Mouse (Mus musculus) forebrain, embryonic 13.5 days (tissue): ENCODE data around the gene Nars2. TPM values are rescaled to one million over a fixed set of nuclear protein-coding genes. Genes with fewer than 3 reads are reported as not detected.
A peak's percentile ranks its signal among the peaks of the same experiment; 100 is the strongest.

Source experiments
- ATAC-seq: fragments of 200-750 bp; cut with Nextera tagmentation; 2 replicates; pipeline ENCODE4 v1.8.0; 2017
- H3K27ac ChIP-seq: fragments of 300-500 bp; sonication (generic); 2 replicates; pipeline ENCODE4 v1.5.1; 2015; ENCODE audit warnings: inconsistent platforms, mild to moderate bottlenecking, moderate library complexity
- H3K27me3 ChIP-seq: fragments of 300-500 bp; sonication (generic); 2 replicates; pipeline ENCODE4 v1.6.1; 2015; ENCODE audit warnings: mild to moderate bottlenecking, inconsistent platforms
- H3K36me3 ChIP-seq: fragments of 300-500 bp; sonication (generic); 2 replicates; pipeline ENCODE4 v1.6.1; 2015; ENCODE audit warnings: mild to moderate bottlenecking, inconsistent platforms; ENCODE audit not compliant: poor library complexity, severe bottlenecking
- H3K4me1 ChIP-seq: fragments of 300-500 bp; sonication (generic); 2 replicates; pipeline ENCODE4 v1.6.1; 2015; ENCODE audit warnings: inconsistent platforms
- H3K4me2 ChIP-seq: fragments of 300-500 bp; sonication (generic); 2 replicates; pipeline ENCODE4 v1.6.1; 2015; ENCODE audit warnings: inconsistent platforms, mild to moderate bottlenecking, moderate library complexity
- H3K4me3 ChIP-seq: fragments of 300-500 bp; sonication (generic); 2 replicates; pipeline ENCODE4 v1.5.1; 2015; ENCODE audit warnings: mild to moderate bottlenecking, inconsistent platforms
- H3K9ac ChIP-seq: fragments of 300-500 bp; sonication (generic); 2 replicates; pipeline ENCODE4 v1.6.1; 2015; ENCODE audit warnings: mild to moderate bottlenecking, inconsistent platforms
- H3K9me3 ChIP-seq: fragments of 300-500 bp; sonication (generic); replicated peaks from 2 replicates; pipeline ENCODE4 v1.6.1; 2016; ENCODE audit warnings: inconsistent platforms
- WGBS: fragments of 180-500 bp; shearing (Covaris S2); methylation state at CpG from one replicate; pipeline ENCODE4 v1.1.7; 2015; 5-methylcytosine and 5-hydroxymethylcytosine counted together
- polyA plus RNA-seq: library from polyadenylated mRNA; unstranded; fragments of >200 nt; fragmentation: Nextera tagmentation; extraction: Ambion mirVana; gene quantifications from 2 replicates; pipeline ENCODE4 v1.2.1, GENCODE M21; 2015

The Nars2 gene
- polyA plus RNA-seq, 1 experiment from 2014 or later: 19.9 TPM

- Histone ChIP-seq H3K27ac (no peak overlapping the region), H3K9ac (peak overlapping the region; percentile 91), H3K27me3 (no peaks in the 10 kb centered on the region), H3K36me3 (no peaks in the 10 kb centered on the region), H3K4me3 (peak overlapping the region; percentile 93), H3K4me1 (peaks cover 12% of the 10 kb centered on the region), H3K4me2 (peak overlapping the region; percentile 79), H3K9me3 (no peaks in the 10 kb centered on the region)
- 35% methylated on average over 4 of the region's 4 CpGs for WGBS
- ATAC-seq: no peak; the same call in 1 of the 2 replicates
These were observed 129.4 kb downstream of the Nars2 start for GRCm38 (mm10) chr7:97080621-97081241.

GRCm38 (mm10) chr7:97081242-97081958 lies 130.1 kb downstream of the Nars2 start, which contains the start of gene Gab2:
Gene Gab2 (plus strand): TSS chr7:97081586.
- peak within 1 kb of the TSS; percentile 79 for H3K4me2 ChIP-seq
- H3K4me1 ChIP-seq: peaks cover 12% of the 10 kb centered on the region
- peak within 1 kb of the TSS; percentile 91 for H3K9ac ChIP-seq
- 0% methylated on average over 28 of the region's 83 CpGs for WGBS
- H3K36me3 ChIP-seq: no peaks in the 10 kb centered on the region
- H3K9me3 ChIP-seq: no peaks in the 10 kb centered on the region
- peak within 1 kb of the TSS; percentile 93 for H3K4me3 ChIP-seq
- peak; percentile 81 for ATAC-seq
- peak within 1 kb of the TSS; percentile 75 for H3K27ac ChIP-seq
- no peaks in the 10 kb centered on the region for H3K27me3 ChIP-seq

GRCm38 (mm10) chr7:97081959-97082218 lies 130.6 kb downstream of the Nars2 start:
- H3K9me3 ChIP-seq: no peaks in the 10 kb centered on the region
- peak overlapping the region; percentile 93 for H3K4me3 ChIP-seq
- H3K4me1 ChIP-seq: peaks cover 12% of the 10 kb centered on the region
- WGBS: 0% methylated on average over 24 of the region's 38 CpGs
- H3K9ac ChIP-seq: peak overlapping the region; percentile 91
- H3K4me2 ChIP-seq: peak overlapping the region; percentile 79
- H3K27me3 ChIP-seq: no peaks in the 10 kb centered on the region
- peak overlapping the region; percentile 75 for H3K27ac ChIP-seq
- no peaks in the 10 kb centered on the region for H3K36me3 ChIP-seq
- no peak for ATAC-seq

DNA sequence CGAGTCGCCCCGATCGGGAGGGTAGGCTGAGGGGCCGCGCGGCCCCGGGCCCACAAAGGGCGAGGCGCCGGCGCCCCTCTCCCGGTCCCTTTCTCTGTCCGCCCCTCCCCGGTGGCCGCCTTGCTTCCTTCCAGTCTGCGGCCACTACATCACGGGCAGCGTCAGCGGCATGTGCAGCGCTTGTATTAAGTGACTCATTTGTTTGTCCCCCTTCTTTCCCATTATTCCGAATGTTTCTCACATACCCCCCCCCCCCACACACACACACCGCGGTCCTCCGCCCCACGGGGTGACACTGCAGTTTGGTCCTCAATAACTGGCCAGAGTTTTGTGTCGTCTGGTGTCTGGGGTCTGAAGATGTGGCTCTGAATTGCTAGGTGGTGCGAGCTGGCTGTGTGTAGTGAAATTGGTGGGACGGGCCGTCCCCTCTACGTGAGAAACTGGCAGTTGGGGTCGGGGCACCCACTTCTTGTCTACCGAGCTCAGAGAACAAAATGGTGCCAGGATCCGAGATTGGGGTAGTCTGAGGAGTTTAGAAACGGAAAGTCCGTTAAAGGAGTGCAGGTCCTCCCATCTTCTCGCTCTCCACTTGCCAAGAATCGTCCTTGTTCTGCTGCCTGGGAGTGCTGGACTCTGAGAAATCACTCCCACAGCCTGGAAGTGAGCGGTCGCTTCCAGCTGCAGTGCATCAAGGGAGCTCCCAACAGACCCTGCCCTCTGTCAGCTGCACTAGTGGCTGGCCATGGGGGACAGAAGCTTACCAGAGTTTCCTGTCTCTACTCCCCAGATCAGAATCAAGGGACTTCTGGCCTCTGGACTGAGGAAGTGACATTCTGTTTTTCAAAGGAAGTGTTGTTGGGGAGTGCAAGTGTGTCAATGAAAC lies 131.2 kb downstream of the Nars2 start:
- Histone ChIP-seq H3K9ac (peak overlapping the region; percentile 91), H3K36me3 (no peaks in the 10 kb centered on the region), H3K4me2 (peak overlapping the region; percentile 79), H3K4me3 (peak overlapping the region; percentile 93), H3K27ac (peak overlapping the region; percentile 75), H3K4me1 (peaks cover 12% of the 10 kb centered on the region), H3K9me3 (no peaks in the 10 kb centered on the region), H3K27me3 (no peaks in the 10 kb centered on the region)
- ATAC-seq: peak; percentile 54
- WGBS: under 1% methylated on average over 29 of the region's 40 CpGs

GRCm38 (mm10) chr7:97083579-97083978 lies 132.3 kb downstream of the Nars2 start:
- Histone ChIP-seq H3K4me3 (no peak overlapping the region), H3K27me3 (no peaks in the 10 kb centered on the region), H3K4me2 (0 out of 2 replicates have a peak overlapping the region, but pooled peaks have one; percentile 79), H3K9me3 (no peaks in the 10 kb centered on the region), H3K9ac (no peak overlapping the region), H3K36me3 (no peaks in the 10 kb centered on the region), H3K4me1 (peaks cover 12% of the 10 kb centered on the region), H3K27ac (no peak overlapping the region)
- ATAC-seq: no peak
- 85% methylated on average over 9 of the region's 9 CpGs for WGBS

GRCm38 (mm10) chr7:97084181-97084580 lies 132.9 kb downstream of the Nars2 start:
- no peaks in the 10 kb centered on the region for H3K9me3 ChIP-seq
- 98% methylated on average over 1 of the region's 1 CpGs for WGBS

GRCm38 (mm10) chr7:97085291-97085690 lies 134.0 kb downstream of the Nars2 start:
- Histone ChIP-seq H3K4me1 (peaks cover 9% of the 10 kb centered on the region), H3K36me3 (no peaks in the 10 kb centered on the region), H3K27ac (no peak overlapping the region), H3K27me3 (no peaks in the 10 kb centered on the region), H3K4me3 (no peak overlapping the region), H3K9me3 (no peaks in the 10 kb centered on the region), H3K4me2 (no peak overlapping the region), H3K9ac (no peak overlapping the region)
- 10% methylated on average over 4 of the region's 4 CpGs for WGBS
- ATAC-seq: no peak

More at GRCm38 (mm10) chr7:97084181-97084580, 132.9 kb downstream of the Nars2 start:
- Histone ChIP-seq H3K36me3 (no peaks in the 10 kb centered on the region), H3K27me3 (no peaks in the 10 kb centered on the region), H3K4me1 (peaks cover 11% of the 10 kb centered on the region), H3K27ac (no peak overlapping the region), H3K9ac (no peak overlapping the region), H3K4me3 (no peak overlapping the region), H3K4me2 (no peak overlapping the region)
- no peak for ATAC-seq

DNA sequence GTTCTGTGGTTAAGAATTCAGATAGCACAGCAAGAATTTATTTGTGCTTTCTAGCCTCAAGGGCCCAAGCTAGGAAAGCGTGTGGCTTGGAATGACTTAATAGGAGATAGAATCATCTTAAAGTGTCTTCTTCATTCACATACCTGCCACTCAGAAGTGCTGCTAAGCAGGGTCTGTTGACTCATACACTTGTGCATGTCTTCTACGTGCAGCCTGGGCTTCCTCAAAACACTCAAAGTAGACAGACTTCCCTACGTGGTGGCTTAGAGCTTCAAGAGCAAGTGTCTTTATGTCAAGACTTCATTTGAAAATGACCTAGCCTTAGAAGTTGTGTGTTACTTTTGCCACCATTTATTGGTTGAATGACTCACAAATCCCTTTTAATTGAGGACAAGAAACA lies 142.9 kb downstream of the Nars2 start:
- Histone ChIP-seq H3K4me3 (no peak overlapping the region), H3K4me1 (no peaks in the 10 kb centered on the region), H3K9me3 (no peaks in the 10 kb centered on the region), H3K36me3 (no peaks in the 10 kb centered on the region), H3K4me2 (no peak overlapping the region), H3K27ac (no peak overlapping the region), H3K9ac (no peak overlapping the region), H3K27me3 (no peaks in the 10 kb centered on the region)
- 84% methylated on average over 3 of the region's 3 CpGs for WGBS
- ATAC-seq: no peak

DNA sequence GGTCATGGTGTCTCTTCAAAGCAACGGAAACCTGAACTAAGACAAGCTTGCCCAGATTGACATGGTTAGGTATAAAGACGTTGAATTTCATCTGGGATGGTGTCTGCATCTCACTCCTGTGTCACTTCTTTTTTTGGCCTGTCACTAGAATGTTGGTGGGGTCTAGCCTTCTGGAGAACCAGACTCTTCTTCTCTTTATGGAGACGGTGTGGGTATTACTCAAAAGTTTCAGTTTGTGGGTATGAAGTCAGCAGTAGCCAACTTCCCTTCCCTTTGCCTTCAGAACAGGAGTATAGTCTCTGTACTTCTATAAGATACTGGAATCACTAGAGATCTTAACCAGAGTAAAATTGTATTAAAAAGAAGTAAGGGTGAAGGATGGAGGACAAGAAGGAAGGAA lies 156.8 kb downstream of the Nars2 start:
- Histone ChIP-seq H3K27ac (no peak overlapping the region), H3K4me2 (no peak overlapping the region), H3K4me3 (no peak overlapping the region), H3K36me3 (no peaks in the 10 kb centered on the region), H3K9me3 (no peaks in the 10 kb centered on the region), H3K27me3 (no peaks in the 10 kb centered on the region), H3K9ac (no peak overlapping the region), H3K4me1 (no peaks in the 10 kb centered on the region)
- 87% methylated on average over 3 of the region's 3 CpGs for WGBS
- no peak for ATAC-seq

Other genes with a start within 250 kb of the Nars2 start
- 9.9 and 10.1 TPM in 2 replicates for gene Gab2, start 130.1 kb downstream of the Nars2 start, polyA plus RNA-seq